ENCODE assay signal across 7 mouse cellular contexts in the genomic region with DNA sequence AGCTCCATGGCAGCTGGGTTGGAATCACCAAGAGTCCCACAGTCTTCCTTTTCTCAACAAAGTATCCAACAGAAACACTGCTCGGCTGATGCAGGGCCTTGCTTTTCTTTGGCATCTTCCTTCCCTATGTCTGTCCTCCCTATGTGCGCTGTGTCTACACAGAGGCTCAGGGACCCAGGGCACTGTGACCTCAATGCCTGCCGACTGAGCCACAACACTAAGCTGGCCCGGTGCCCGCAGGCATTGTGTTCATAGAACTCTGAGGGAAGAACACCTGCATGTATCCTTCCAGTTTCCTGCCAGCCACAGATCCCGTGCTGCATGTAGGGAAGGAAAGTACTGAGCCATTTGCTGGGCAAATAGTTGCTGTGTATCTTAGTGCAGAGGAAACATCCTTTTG.
DNase-seq lines count a peak whose midpoint lies in the region; ATAC-seq and TF ChIP-seq lines count a peak whose summit lies in the region.

No protein-coding gene starts in this region.

- H3K4me2 ChIP-seq in lung, embryonic 14.5 days, result no peak overlapping the region
- no peak overlapping the region for H3K4me2 ChIP-seq in heart, embryonic 16.5 days (ENCODE audit: low read depth, low read length)
- H3K4me2 ChIP-seq in lung, embryonic 16.5 days (ENCODE audit: low read depth, low read length), result no peak overlapping the region

- H3K4me3 ChIP-seq in lung, embryonic 14.5 days (ENCODE audit: low read depth, low read length), result no peak overlapping the region
- H3K4me3 ChIP-seq in heart, embryonic 16.5 days (ENCODE audit: low read length), result no peak overlapping the region
- no peak overlapping the region for H3K4me3 ChIP-seq in lung, embryonic 16.5 days (ENCODE audit: low read length)

- H3K9ac ChIP-seq in lung, embryonic 14.5 days, result no peak overlapping the region
- no peak overlapping the region for H3K9ac ChIP-seq in heart, embryonic 16.5 days (ENCODE audit: low read length)
- H3K9ac ChIP-seq in lung, embryonic 16.5 days (ENCODE audit: low read length), result 0 out of 2 replicates have a peak overlapping the region, but pooled peaks have one; percentile 20

- 59% methylated on average over 6 of the region's 6 CpGs for WGBS in lung, embryonic 14.5 days
- 60% methylated on average over 6 of the region's 6 CpGs for WGBS in heart, embryonic 16.5 days
- 54% methylated on average over 6 of the region's 6 CpGs for WGBS in lung, embryonic 16.5 days

- H3K27me3 ChIP-seq in lung, embryonic 14.5 days (ENCODE audit: insufficient read depth, low read length), result no peaks in the 10 kb centered on the region
- no peaks in the 10 kb centered on the region for H3K27me3 ChIP-seq in heart, embryonic 16.5 days (ENCODE audit: control insufficient read depth, insufficient read depth, low read length)
- no peaks in the 10 kb centered on the region for H3K27me3 ChIP-seq in lung, embryonic 16.5 days (ENCODE audit: control insufficient read depth, insufficient read depth, low read depth, low read length)

- no peak for ATAC-seq in lung, embryonic 14.5 days (ENCODE audit: insufficient read depth)
- ATAC-seq in heart, embryonic 16.5 days (replicated peaks; ENCODE audit: extremely low read depth, insufficient read depth, low FRiP score), result peak; percentile 67; the same call in 1 of the 2 replicates
- peak; percentile 67 for ATAC-seq in lung, embryonic 16.5 days (ENCODE audit: low read depth)

- H3K27ac ChIP-seq in lung, embryonic 14.5 days (ENCODE audit: low read depth), result peak overlapping the region; percentile 60
- H3K27ac ChIP-seq in heart, embryonic 16.5 days (ENCODE audit: low read length), result 0 out of 2 replicates have a peak overlapping the region, but pooled peaks have one; percentile 4
- H3K27ac ChIP-seq in lung, embryonic 16.5 days (ENCODE audit: low read length), result peak overlapping the region; percentile 68

- DNase-seq in lung, embryonic 14.5 days, result peak; percentile 78
- DNase-seq in lung, postnatal 25 days (ENCODE audit: low spot score), result no peak
- peak; percentile 67 to 81 for DNase-seq in thymus, postnatal 36 days
- DNase-seq in right cerebral cortex, postnatal 4 days, result no peak
- DNase-seq in liver, result no peak

- no peaks in the 10 kb centered on the region for H3K36me3 ChIP-seq in lung, embryonic 14.5 days (ENCODE audit: insufficient read depth)
- H3K36me3 ChIP-seq in heart, embryonic 16.5 days (ENCODE audit: control insufficient read depth, insufficient read depth), result no peaks in the 10 kb centered on the region
- H3K36me3 ChIP-seq in lung, embryonic 16.5 days (ENCODE audit: control insufficient read depth, insufficient read depth, low read length), result no peaks in the 10 kb centered on the region

- no peaks in the 10 kb centered on the region for H3K9me3 ChIP-seq in lung, embryonic 14.5 days (ENCODE audit: low read depth, low read length)
- no peaks in the 10 kb centered on the region for H3K9me3 ChIP-seq in heart, embryonic 16.5 days (replicated peaks; ENCODE audit: control insufficient read depth, low read length)
- H3K9me3 ChIP-seq in lung, embryonic 16.5 days (ENCODE audit: control insufficient read depth, low read length), result no peaks in the 10 kb centered on the region

- H3K4me1 ChIP-seq in lung, embryonic 14.5 days (ENCODE audit: insufficient read depth), result no peaks in the 10 kb centered on the region; the same call in 1 of the 2 replicates
- peaks cover 9% of the 10 kb centered on the region; the same call in 1 of the 2 replicates for H3K4me1 ChIP-seq in heart, embryonic 16.5 days (ENCODE audit: control insufficient read depth, insufficient read depth, low read length)
- H3K4me1 ChIP-seq in lung, embryonic 16.5 days (replicated peaks; ENCODE audit: control insufficient read depth, insufficient read depth, low read length), result peaks cover 12% of the 10 kb centered on the region; the same call in 1 of the 2 replicates

- no peak for TF ChIP-seq CTCF in lung, embryonic 14.5 days (IDR thresholded peaks at IDR 0.05; ENCODE audit: low read depth)

Comparison
In these comparisons a context has a peak if more than half of its experiments do, and no peak if none do; other contexts are left out.
1. DNase-seq: peak in lung, embryonic 14.5 days (single experiment) and thymus, postnatal 36 days (2 of 2); none in lung, postnatal 25 days (single experiment), right cerebral cortex, postnatal 4 days (single experiment) and liver (single experiment).
2. H3K27ac ChIP-seq: peak in every context shown above with its lines; median percentile 68 in lung, embryonic 16.5 days; 60 in lung, embryonic 14.5 days; 4 in heart, embryonic 16.5 days.